In the genomic region with DNA sequence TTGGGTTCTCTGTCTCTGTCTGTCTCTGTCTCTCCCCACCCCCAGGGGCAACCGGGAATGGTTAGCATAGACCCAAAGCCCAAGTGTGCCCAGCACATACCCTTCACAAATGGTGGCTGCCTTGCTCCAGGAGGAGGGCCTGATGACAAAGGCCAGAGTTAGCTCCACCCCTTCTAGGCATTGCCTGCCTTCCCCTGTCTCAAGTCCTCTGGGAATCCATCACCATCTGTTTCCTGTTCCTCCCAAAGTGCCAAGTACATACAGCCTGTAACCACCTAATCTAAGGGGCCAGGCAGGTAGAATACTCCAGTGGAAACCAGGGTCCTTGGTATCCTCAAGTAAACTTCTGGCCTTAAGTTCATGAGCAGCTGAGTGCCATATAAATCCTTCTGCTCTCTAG, we compare ENCODE assay signal across 32 mouse cellular contexts. TPM values are rescaled to one million over a fixed set of nuclear protein-coding genes. Genes with fewer than 3 reads are reported as not detected.
DNase-seq lines count a peak whose midpoint lies in the region; ATAC-seq and TF ChIP-seq lines count a peak whose summit lies in the region.
"Had no signal": no experiment of that assay in that cellular context is flagged by ENCODE, and none has a peak within 500 bp of the region (broad histone marks: within the 10 kb centered on the region; RNA-seq: fewer than 3 reads in every experiment).

No protein-coding gene starts in this region.

- H3K27me3 ChIP-seq in forebrain, embryonic 12.5 days, result no peaks in the 10 kb centered on the region
- H3K27me3 ChIP-seq in forebrain, embryonic 11.5 days (ENCODE audit: control insufficient read depth, insufficient read depth, low read length), result no peaks in the 10 kb centered on the region
- no peaks in the 10 kb centered on the region for H3K27me3 ChIP-seq in midbrain, embryonic 10.5 days (ENCODE audit: low read depth, poor library complexity, severe bottlenecking)
- no peaks in the 10 kb centered on the region for H3K27me3 ChIP-seq in midbrain, embryonic 16.5 days (ENCODE audit: control insufficient read depth, insufficient read depth, low read depth, low read length)
- H3K27me3 ChIP-seq in midbrain, embryonic 13.5 days, result no peaks in the 10 kb centered on the region
- no peaks in the 10 kb centered on the region for H3K27me3 ChIP-seq in stomach, postnatal 0 days (ENCODE audit: control insufficient read depth, insufficient read depth, low read length)
- H3K27me3 ChIP-seq: hindbrain, embryonic 15.5 days; liver, embryonic 12.5 days; neural tube, embryonic 13.5 days had no signal

- peaks cover 10% of the 10 kb centered on the region; the same call in 1 of the 2 replicates for H3K4me1 ChIP-seq in forebrain, embryonic 12.5 days
- no peaks in the 10 kb centered on the region for H3K4me1 ChIP-seq in forebrain, embryonic 11.5 days (replicated peaks; ENCODE audit: control insufficient read depth, insufficient read depth, low read length)
- peaks cover 38% of the 10 kb centered on the region for H3K4me1 ChIP-seq in midbrain, embryonic 10.5 days
- H3K4me1 ChIP-seq in midbrain, embryonic 16.5 days (ENCODE audit: control insufficient read depth, insufficient read depth, low read length), result no peaks in the 10 kb centered on the region; the same call in 1 of the 2 replicates
- H3K4me1 ChIP-seq in midbrain, embryonic 13.5 days (replicated peaks), result peaks cover 8% of the 10 kb centered on the region; the same call in 1 of the 2 replicates
- H3K4me1 ChIP-seq in stomach, postnatal 0 days (replicated peaks; ENCODE audit: control insufficient read depth, insufficient read depth), result no peaks in the 10 kb centered on the region
- H3K4me1 ChIP-seq: heart, embryonic 15.5 days; hindbrain, embryonic 15.5 days; limb, embryonic 13.5 days; liver, embryonic 12.5 days had no signal

- H3K4me2 ChIP-seq in forebrain, embryonic 12.5 days, result no peak overlapping the region
- no peak overlapping the region for H3K4me2 ChIP-seq in forebrain, embryonic 11.5 days (ENCODE audit: low read depth, low read length, severe bottlenecking)
- H3K4me2 ChIP-seq in midbrain, embryonic 16.5 days (ENCODE audit: low read length), result no peak overlapping the region
- no peak overlapping the region for H3K4me2 ChIP-seq in midbrain, embryonic 13.5 days (replicated peaks)
- no peak overlapping the region for H3K4me2 ChIP-seq in stomach, postnatal 0 days (replicated peaks; ENCODE audit: low read depth)
- H3K4me2 ChIP-seq: heart, embryonic 15.5 days; hindbrain, embryonic 15.5 days; limb, embryonic 13.5 days; liver, embryonic 12.5 days; neural tube, embryonic 13.5 days had no signal

- H3K36me3 ChIP-seq in forebrain, embryonic 12.5 days (replicated peaks), result peaks cover 4% of the 10 kb centered on the region; the same call in 1 of the 2 replicates
- H3K36me3 ChIP-seq in forebrain, embryonic 11.5 days (ENCODE audit: control insufficient read depth, insufficient read depth, low read length), result no peaks in the 10 kb centered on the region
- H3K36me3 ChIP-seq in midbrain, embryonic 10.5 days, result peaks cover 2% of the 10 kb centered on the region; the same call in 1 of the 2 replicates
- H3K36me3 ChIP-seq in midbrain, embryonic 16.5 days (ENCODE audit: control insufficient read depth, insufficient read depth, low read length), result 0 out of 2 replicates have a peak, but pooled peaks cover 2% of the 10 kb centered on the region
- peaks cover 40% of the 10 kb centered on the region for H3K36me3 ChIP-seq in midbrain, embryonic 13.5 days
- no peaks in the 10 kb centered on the region for H3K36me3 ChIP-seq in stomach, postnatal 0 days (ENCODE audit: control insufficient read depth, insufficient read depth, low read length)
- H3K36me3 ChIP-seq: forebrain, embryonic 10.5 days; G1E; heart, embryonic 15.5 days; hindbrain, embryonic 15.5 days; limb, embryonic 13.5 days; liver, embryonic 12.5 days had no signal

- 0 out of 2 replicates have a peak, but pooled peaks have one; percentile 58 for ATAC-seq in forebrain, embryonic 12.5 days (ENCODE audit: low FRiP score)
- no peak for ATAC-seq in forebrain, embryonic 11.5 days (replicated peaks; ENCODE audit: low FRiP score)
- no peak for ATAC-seq in midbrain, embryonic 16.5 days
- peak; percentile 53; the same call in 1 of the 2 replicates for ATAC-seq in midbrain, embryonic 13.5 days
- ATAC-seq in stomach, postnatal 0 days (ENCODE audit: low FRiP score, low TSS enrichment), result no peak
- ATAC-seq: liver, embryonic 12.5 days had no signal

- 88% methylated on average over 1 of the region's 1 CpGs for WGBS in forebrain, embryonic 12.5 days
- 81% methylated on average over 1 of the region's 1 CpGs for WGBS in forebrain, embryonic 11.5 days
- WGBS in midbrain, embryonic 10.5 days, result 88% methylated on average over 1 of the region's 1 CpGs
- WGBS in midbrain, embryonic 16.5 days, result 83% methylated on average over 1 of the region's 1 CpGs
- WGBS in midbrain, embryonic 13.5 days, result 70% methylated on average over 1 of the region's 1 CpGs
- WGBS in stomach, postnatal 0 days, result 85% methylated on average over 1 of the region's 1 CpGs

- no peak for TF ChIP-seq CTCF in stomach, postnatal 0 days (IDR thresholded peaks at IDR 0.05; ENCODE audit: low read depth)

- no peak overlapping the region for H3K9ac ChIP-seq in forebrain, embryonic 12.5 days
- H3K9ac ChIP-seq in forebrain, embryonic 11.5 days (ENCODE audit: low read length), result no peak overlapping the region
- H3K9ac ChIP-seq in midbrain, embryonic 16.5 days (ENCODE audit: low read depth, low read length), result no peak overlapping the region
- no peak overlapping the region for H3K9ac ChIP-seq in midbrain, embryonic 13.5 days (replicated peaks)
- no peak overlapping the region for H3K9ac ChIP-seq in stomach, postnatal 0 days (ENCODE audit: low read length)
- H3K9ac ChIP-seq: heart, embryonic 15.5 days; hindbrain, embryonic 15.5 days; limb, embryonic 13.5 days; liver, embryonic 12.5 days; neural tube, embryonic 13.5 days had no signal

- TF ChIP-seq EP300 in stomach, postnatal 0 days (optimal IDR thresholded peaks at IDR 0.05), result no peak

- no peaks in the 10 kb centered on the region for H3K9me3 ChIP-seq in forebrain, embryonic 12.5 days
- no peaks in the 10 kb centered on the region for H3K9me3 ChIP-seq in forebrain, embryonic 11.5 days (ENCODE audit: control insufficient read depth, low read length)
- H3K9me3 ChIP-seq in midbrain, embryonic 10.5 days (replicated peaks), result no peaks in the 10 kb centered on the region
- H3K9me3 ChIP-seq in midbrain, embryonic 16.5 days (replicated peaks; ENCODE audit: control insufficient read depth, low read length, poor library complexity, severe bottlenecking), result no peaks in the 10 kb centered on the region
- H3K9me3 ChIP-seq in midbrain, embryonic 13.5 days, result no peaks in the 10 kb centered on the region
- no peaks in the 10 kb centered on the region for H3K9me3 ChIP-seq in stomach, postnatal 0 days (ENCODE audit: control insufficient read depth, low read length)
- H3K9me3 ChIP-seq: forebrain, embryonic 10.5 days; G1E; heart, embryonic 15.5 days; hindbrain, embryonic 15.5 days; limb, embryonic 13.5 days; liver, embryonic 12.5 days; neural tube, embryonic 13.5 days had no signal

- no peak overlapping the region for H3K4me3 ChIP-seq in forebrain, embryonic 12.5 days (replicated peaks)
- no peak overlapping the region for H3K4me3 ChIP-seq in forebrain, embryonic 11.5 days (ENCODE audit: low read depth, low read length)
- no peak overlapping the region for H3K4me3 ChIP-seq in midbrain, embryonic 10.5 days
- H3K4me3 ChIP-seq in midbrain, embryonic 16.5 days (ENCODE audit: low read depth, low read length), result no peak overlapping the region
- no peak overlapping the region for H3K4me3 ChIP-seq in midbrain, embryonic 13.5 days (replicated peaks)
- H3K4me3 ChIP-seq in stomach, postnatal 0 days (ENCODE audit: low read depth, low read length), result no peak overlapping the region
- H3K4me3 ChIP-seq: forebrain, embryonic 10.5 days; heart, embryonic 15.5 days; hindbrain, embryonic 15.5 days; limb, embryonic 13.5 days; liver, embryonic 12.5 days; myocyte; neural tube, embryonic 13.5 days had no signal

- H3K27ac ChIP-seq in forebrain, embryonic 12.5 days, result no peak overlapping the region
- no peak overlapping the region for H3K27ac ChIP-seq in forebrain, embryonic 11.5 days (ENCODE audit: low read depth, low read length)
- 0 out of 2 replicates have a peak overlapping the region, but pooled peaks have one; percentile 13 for H3K27ac ChIP-seq in midbrain, embryonic 10.5 days (replicated peaks)
- no peak overlapping the region for H3K27ac ChIP-seq in midbrain, embryonic 16.5 days (ENCODE audit: low read length)
- no peak overlapping the region for H3K27ac ChIP-seq in midbrain, embryonic 13.5 days
- no peak overlapping the region for H3K27ac ChIP-seq in stomach, postnatal 0 days (replicated peaks)
- H3K27ac ChIP-seq: forebrain, embryonic 10.5 days; heart, embryonic 15.5 days; hindbrain, embryonic 15.5 days; limb, embryonic 13.5 days; liver, embryonic 12.5 days; neural tube, embryonic 13.5 days had no signal

- DNase-seq in forebrain, embryonic 11.5 days (ENCODE audit: low spot score), result no peak
- no peak for DNase-seq in midbrain, embryonic 10.5 days (ENCODE audit: low spot score)
- peak; percentile 50 for DNase-seq in ZHBTc4 (ENCODE audit: low read depth, low spot score)
- no peak for DNase-seq in gastrocnemius, postnatal 25 days
- no peak for DNase-seq in stomach, postnatal 0 days (ENCODE audit: low spot score)
- DNase-seq: adrenal gland, postnatal 14 days; B cell, adult 2 months; cerebellum, adult 9-11 months; heart, postnatal 36 days; kidney, adult 18-20 months; kidney, postnatal 4 days; lung, adult 2 months; right cerebral cortex, adult 18-20 months; thymus, adult 2 months had no signal

RNA-seq across cellular contexts. Expression of a gene that starts 3.6 kb away (rescaled TPM):
- 0.11 and 0.41 TPM in 2 replicates for polyA plus RNA-seq in forebrain, embryonic 12.5 days (2016; fragmentation: Nextera tagmentation; extraction: Ambion mirVana)
- polyA plus RNA-seq in forebrain, embryonic 11.5 days (2014; fragmentation: Nextera tagmentation; extraction: Ambion mirVana), result 0.35 and 0.36 TPM in 2 replicates
- polyA plus RNA-seq in midbrain, embryonic 10.5 days (2016; fragmentation: Nextera tagmentation; extraction: Ambion mirVana), result 0.48 and 0.56 TPM in 2 replicates
- not detected in 2 replicates for polyA plus RNA-seq in midbrain, embryonic 16.5 days (2015; fragmentation: Nextera tagmentation; extraction: Ambion mirVana)
- 0.27 and 0.55 TPM in 2 replicates for polyA plus RNA-seq in midbrain, embryonic 13.5 days (2015; fragmentation: Nextera tagmentation; extraction: Ambion mirVana)
- not detected for total RNA-seq in gastrocnemius, postnatal 25 days (2021)
- polyA plus RNA-seq in stomach, postnatal 0 days (2015; fragmentation: Nextera tagmentation; extraction: Ambion mirVana), result 0.06 and 0.11 TPM in 2 replicates
- total RNA-seq: adrenal gland, postnatal 14 days; CH12.LX; G1E; gastrocnemius, adult 18-20 months; heart, postnatal 36 days; left cerebral cortex, postnatal 14 days; megakaryocyte-erythroid progenitor cell, adult 5-6 weeks had no signal
- polyA plus RNA-seq: G1E; heart, embryonic 15.5 days; kidney, embryonic 16.5 days; limb, embryonic 13.5 days; liver, embryonic 12.5 days; lung, adult 2 months; myocyte; stomach, embryonic 16.5 days; urinary bladder, adult 2 months had no signal

RNA-seq across cellular contexts. Expression of a gene that starts 11.7 kb away (rescaled TPM):
- 62.6 and 64.5 TPM in 2 replicates for polyA plus RNA-seq in forebrain, embryonic 12.5 days (2016; fragmentation: Nextera tagmentation; extraction: Ambion mirVana)
- 74.5 and 75.4 TPM in 2 replicates for polyA plus RNA-seq in forebrain, embryonic 11.5 days (2014; fragmentation: Nextera tagmentation; extraction: Ambion mirVana)
- 51.9 and 61.4 TPM in 2 replicates for polyA plus RNA-seq in midbrain, embryonic 10.5 days (2016; fragmentation: Nextera tagmentation; extraction: Ambion mirVana)
- polyA plus RNA-seq in midbrain, embryonic 16.5 days (2015; fragmentation: Nextera tagmentation; extraction: Ambion mirVana), result 38.8 and 45.2 TPM in 2 replicates
- 37.7 and 47.2 TPM in 2 replicates for polyA plus RNA-seq in midbrain, embryonic 13.5 days (2015; fragmentation: Nextera tagmentation; extraction: Ambion mirVana)
- 10 to 100 TPM; 31.9 to 34.1 TPM for total RNA-seq in gastrocnemius, postnatal 25 days (2021)
- polyA plus RNA-seq in stomach, postnatal 0 days (2015; fragmentation: Nextera tagmentation; extraction: Ambion mirVana), result 26.2 and 27.6 TPM in 2 replicates

RNA-seq across cellular contexts. Expression of a gene that starts 22.1 kb away (rescaled TPM):
- polyA plus RNA-seq in forebrain, embryonic 12.5 days (2016; fragmentation: Nextera tagmentation; extraction: Ambion mirVana), result 39.4 and 43.5 TPM in 2 replicates
- polyA plus RNA-seq in forebrain, embryonic 11.5 days (2014; fragmentation: Nextera tagmentation; extraction: Ambion mirVana), result 33.5 and 36.1 TPM in 2 replicates
- 43.7 and 59.7 TPM in 2 replicates for polyA plus RNA-seq in midbrain, embryonic 10.5 days (2016; fragmentation: Nextera tagmentation; extraction: Ambion mirVana)
- 66.7 and 82.7 TPM in 2 replicates for polyA plus RNA-seq in midbrain, embryonic 16.5 days (2015; fragmentation: Nextera tagmentation; extraction: Ambion mirVana)
- polyA plus RNA-seq in midbrain, embryonic 13.5 days (2015; fragmentation: Nextera tagmentation; extraction: Ambion mirVana), result 94.0 and 101 TPM in 2 replicates
- total RNA-seq in gastrocnemius, postnatal 25 days (2021), result under 1 TPM in 1 of 2 experiments, not detected in 1; 0.49 TPM
- 42.7 and 44.0 TPM in 2 replicates for polyA plus RNA-seq in stomach, postnatal 0 days (2015; fragmentation: Nextera tagmentation; extraction: Ambion mirVana)
- total RNA-seq: CH12.LX; G1E; megakaryocyte-erythroid progenitor cell, adult 5-6 weeks had no signal
- polyA plus RNA-seq: G1E, myocyte had no signal

RNA-seq across cellular contexts. Expression of a gene that starts 34.6 kb away (rescaled TPM):
- polyA plus RNA-seq in forebrain, embryonic 12.5 days (2016; fragmentation: Nextera tagmentation; extraction: Ambion mirVana), result 85.2 and 87.7 TPM in 2 replicates
- 71.5 and 77.4 TPM in 2 replicates for polyA plus RNA-seq in forebrain, embryonic 11.5 days (2014; fragmentation: Nextera tagmentation; extraction: Ambion mirVana)
- 81.6 and 87.1 TPM in 2 replicates for polyA plus RNA-seq in midbrain, embryonic 10.5 days (2016; fragmentation: Nextera tagmentation; extraction: Ambion mirVana)
- 125 and 130 TPM in 2 replicates for polyA plus RNA-seq in midbrain, embryonic 16.5 days (2015; fragmentation: Nextera tagmentation; extraction: Ambion mirVana)
- polyA plus RNA-seq in midbrain, embryonic 13.5 days (2015; fragmentation: Nextera tagmentation; extraction: Ambion mirVana), result 98.9 and 103 TPM in 2 replicates
- total RNA-seq in gastrocnemius, postnatal 25 days (2021), result 10 to 100 TPM; 26.6 to 33.7 TPM
- polyA plus RNA-seq in stomach, postnatal 0 days (2015; fragmentation: Nextera tagmentation; extraction: Ambion mirVana), result 45.1 and 45.2 TPM in 2 replicates

RNA-seq across cellular contexts. Expression of a gene that starts 53.9 kb away (rescaled TPM):
- 0.45 and 0.51 TPM in 2 replicates for polyA plus RNA-seq in forebrain, embryonic 12.5 days (2016; fragmentation: Nextera tagmentation; extraction: Ambion mirVana)
- 0.16 and 0.23 TPM in 2 replicates for polyA plus RNA-seq in forebrain, embryonic 11.5 days (2014; fragmentation: Nextera tagmentation; extraction: Ambion mirVana)
- polyA plus RNA-seq in midbrain, embryonic 10.5 days (2016; fragmentation: Nextera tagmentation; extraction: Ambion mirVana), result 0.14 and 0.52 TPM in 2 replicates
- polyA plus RNA-seq in midbrain, embryonic 16.5 days (2015; fragmentation: Nextera tagmentation; extraction: Ambion mirVana), result 0.11 and 0.19 TPM in 2 replicates
- polyA plus RNA-seq in midbrain, embryonic 13.5 days (2015; fragmentation: Nextera tagmentation; extraction: Ambion mirVana), result 0.12 and 0.35 TPM in 2 replicates
- 1 to 10 TPM; 2.3 to 2.9 TPM for total RNA-seq in gastrocnemius, postnatal 25 days (2021)
- 0.98 and 1.3 TPM in 2 replicates for polyA plus RNA-seq in stomach, postnatal 0 days (2015; fragmentation: Nextera tagmentation; extraction: Ambion mirVana)

Comparison
In these comparisons a context has a peak if more than half of its experiments do, and no peak if none do; other contexts are left out.
1. ATAC-seq: peak in forebrain, embryonic 12.5 days (single experiment) and midbrain, embryonic 13.5 days (single experiment); none in forebrain, embryonic 11.5 days (single experiment), midbrain, embryonic 16.5 days (single experiment) and stomach, postnatal 0 days (single experiment).